Mouse (Mus musculus): ENCODE measurements around the gene Tmcc3.

DNA sequence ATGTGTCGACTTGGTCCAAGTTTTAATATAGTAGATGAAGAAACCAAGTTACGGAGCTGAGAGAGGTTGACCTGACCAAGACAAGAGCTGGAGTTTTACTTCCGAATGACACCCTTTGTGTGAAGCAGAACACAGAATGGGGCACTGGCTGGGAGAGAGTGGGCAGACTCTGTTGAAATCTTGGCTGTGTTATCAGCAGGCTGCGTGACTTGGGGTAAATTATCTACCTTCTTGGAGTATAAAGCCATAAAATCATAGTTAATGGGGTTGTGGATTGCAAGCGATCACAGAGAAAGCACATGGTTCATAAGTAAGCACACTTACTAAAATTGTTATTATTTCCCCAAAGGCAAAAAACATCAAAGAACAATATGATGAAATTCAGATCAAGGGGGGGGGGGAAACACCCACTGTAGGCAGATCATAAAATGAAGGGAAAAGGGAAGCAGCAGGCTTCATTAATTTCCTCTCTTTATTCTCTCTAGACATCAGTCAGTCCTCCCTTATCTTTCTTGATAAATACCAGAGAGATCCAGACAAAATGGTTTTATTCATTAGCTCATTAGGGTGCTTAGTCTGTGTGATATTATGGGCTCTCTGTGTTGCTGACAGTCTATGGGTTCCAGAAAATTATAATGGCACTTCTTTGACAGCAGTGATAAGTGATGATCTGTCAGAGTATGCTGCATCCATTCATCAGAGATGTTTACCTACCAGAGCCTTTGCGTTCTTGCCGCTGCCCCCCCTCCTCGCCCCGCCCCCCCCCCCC lies 1.1 kb upstream of the Tmcc3 start:
- no peak for TF ChIP-seq CTCF (IDR thresholded peaks at IDR 0.05; ENCODE audit: insufficient read depth, low read depth, low read length)
- TF ChIP-seq POLR2A (IDR thresholded peaks at IDR 0.05; ENCODE audit: insufficient read depth, low read depth, low read length), result no peak
